Mouse (Mus musculus): Measurements from ENCODE around the gene Zfp410.

- TF ChIP-seq POLR2A (IDR thresholded peaks at IDR 0.05; ENCODE audit: control insufficient read depth in 1 of 2, insufficient read depth in 1 of 2, low read depth in 1 of 2, low read length in 2 of 2, poor library complexity in 1 of 2) (no peak), GATA1 (IDR thresholded peaks at IDR 0.05; ENCODE audit: low read depth, low read length) (no peak), BHLHE40 (IDR thresholded peaks at IDR 0.05; ENCODE audit: borderline replicate concordance, low read depth, low read length) (no peak), USF2 (IDR thresholded peaks at IDR 0.05; ENCODE audit: borderline replicate concordance in 1 of 2, insufficient read depth in 1 of 2, low read depth in 1 of 2, low read length in 2 of 2) (no peak), CTCF (IDR thresholded peaks at IDR 0.05 in 2 of 3, conservative IDR thresholded peaks at IDR 0.05 in 1 of 3; ENCODE audit: control insufficient read depth in 1 of 3, insufficient read depth in 1 of 3, low read depth in 2 of 3, low read length in 3 of 3, poor library complexity in 1 of 3, severe bottlenecking in 1 of 3) (no peak)
Measured at GRCm38 (mm10) chr12:84373831-84374481, 57.3 kb downstream of the Zfp410 start.

All from MEL (cell line).